Comparison of ENCODE assay signal across 24 mouse cellular contexts in the genomic region with DNA sequence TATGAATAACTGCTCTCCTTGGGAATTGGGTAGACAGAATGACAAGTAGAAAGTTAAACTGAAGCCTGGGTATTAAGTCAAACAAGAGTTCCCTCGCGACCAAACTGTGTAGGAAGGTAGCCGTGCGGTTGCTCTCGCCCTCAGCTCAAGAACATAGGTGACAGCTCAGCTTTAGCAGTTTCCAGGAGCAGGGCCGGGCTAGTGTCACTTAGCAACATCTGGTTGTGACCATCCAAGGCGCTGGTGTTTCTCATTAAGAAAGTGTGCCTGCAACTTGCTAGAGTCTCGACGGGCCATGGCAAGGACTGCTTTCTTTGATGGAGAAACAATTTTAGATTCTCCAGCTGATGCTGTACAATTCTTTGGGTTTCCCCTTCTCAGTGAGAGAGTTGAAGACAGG.
A peak's percentile ranks its signal among the peaks of the same experiment; 100 is the strongest.
DNase-seq lines count a peak whose midpoint lies in the region; ATAC-seq and TF ChIP-seq lines count a peak whose summit lies in the region.
"Had no signal": no experiment of that assay in that cellular context is flagged by ENCODE, and none has a peak within 500 bp of the region (broad histone marks: within the 10 kb centered on the region; RNA-seq: fewer than 3 reads in every experiment).

No protein-coding gene starts in this region.

- H3K4me2 ChIP-seq in forebrain, embryonic 14.5 days (ENCODE audit: low read length): no peak overlapping the region
- no peak overlapping the region for H3K4me2 ChIP-seq in forebrain, postnatal 0 days (ENCODE audit: low read depth)
- H3K4me2 ChIP-seq in heart, embryonic 16.5 days (ENCODE audit: low read depth, low read length): peak overlapping the region; percentile 32; the same call in 1 of the 2 replicates
- H3K4me2 ChIP-seq in limb, embryonic 11.5 days (ENCODE audit: low read depth, severe bottlenecking): peak overlapping the region; percentile 3; the same call in 1 of the 2 replicates
- H3K4me2 ChIP-seq: hindbrain, embryonic 15.5 days; liver, embryonic 12.5 days; midbrain, embryonic 12.5 days; neural tube, embryonic 12.5 days had no signal

- ATAC-seq in forebrain, embryonic 14.5 days: no peak
- ATAC-seq in forebrain, postnatal 0 days: no peak
- ATAC-seq in heart, embryonic 16.5 days (replicated peaks; ENCODE audit: extremely low read depth, insufficient read depth, low FRiP score): no peak
- ATAC-seq in limb, embryonic 11.5 days (ENCODE audit: insufficient number of reproducible peaks, low FRiP score, low TSS enrichment, low read depth): no peak
- ATAC-seq: forebrain, embryonic 16.5 days; liver, embryonic 12.5 days had no signal

- no peaks in the 10 kb centered on the region for H3K36me3 ChIP-seq in forebrain, embryonic 14.5 days (ENCODE audit: control insufficient read depth, insufficient read depth, low read length)
- no peaks in the 10 kb centered on the region for H3K36me3 ChIP-seq in forebrain, postnatal 0 days (ENCODE audit: insufficient read depth)
- no peaks in the 10 kb centered on the region for H3K36me3 ChIP-seq in heart, embryonic 16.5 days (ENCODE audit: control insufficient read depth, insufficient read depth)
- no peaks in the 10 kb centered on the region for H3K36me3 ChIP-seq in heart, adult 2 months (ENCODE audit: control insufficient read depth, insufficient read depth, low read length)
- H3K36me3 ChIP-seq in limb, embryonic 11.5 days (ENCODE audit: control insufficient read depth, insufficient read depth, low read length): no peaks in the 10 kb centered on the region
- H3K36me3 ChIP-seq: hindbrain, embryonic 15.5 days; liver, embryonic 12.5 days; midbrain, embryonic 12.5 days; neural tube, embryonic 12.5 days had no signal

- no peak for TF ChIP-seq EP300 in heart, adult 2 months (IDR thresholded peaks at IDR 0.05; ENCODE audit: insufficient read depth, low read depth, low read length)

- H3K4me1 ChIP-seq in forebrain, embryonic 14.5 days (ENCODE audit: control insufficient read depth, insufficient read depth, low read length): no peaks in the 10 kb centered on the region; the same call in 1 of the 2 replicates
- H3K4me1 ChIP-seq in forebrain, postnatal 0 days (ENCODE audit: insufficient read depth): no peaks in the 10 kb centered on the region
- no peaks in the 10 kb centered on the region for H3K4me1 ChIP-seq in heart, embryonic 16.5 days (ENCODE audit: control insufficient read depth, insufficient read depth, low read length)
- no peaks in the 10 kb centered on the region for H3K4me1 ChIP-seq in heart, adult 2 months (ENCODE audit: control insufficient read depth, insufficient read depth, low read length)
- H3K4me1 ChIP-seq in limb, embryonic 11.5 days (ENCODE audit: control insufficient read depth, insufficient read depth, low read length): peaks cover 8% of the 10 kb centered on the region
- H3K4me1 ChIP-seq: hindbrain, embryonic 15.5 days; liver, embryonic 12.5 days; neural tube, embryonic 12.5 days had no signal

- TF ChIP-seq CTCF in forebrain, postnatal 0 days (IDR thresholded peaks at IDR 0.05; ENCODE audit: low read depth): no peak
- no peak for TF ChIP-seq CTCF in heart, adult 2 months (IDR thresholded peaks at IDR 0.05)

- H3K27me3 ChIP-seq in forebrain, embryonic 14.5 days (replicated peaks; ENCODE audit: control insufficient read depth, insufficient read depth, low read length): no peaks in the 10 kb centered on the region
- no peaks in the 10 kb centered on the region for H3K27me3 ChIP-seq in forebrain, postnatal 0 days (ENCODE audit: insufficient read depth, low read length)
- no peaks in the 10 kb centered on the region for H3K27me3 ChIP-seq in heart, embryonic 16.5 days (ENCODE audit: control insufficient read depth, insufficient read depth, low read length)
- 0 out of 2 replicates have a peak, but pooled peaks cover 2% of the 10 kb centered on the region for H3K27me3 ChIP-seq in heart, adult 2 months (ENCODE audit: control insufficient read depth, insufficient read depth, low read length)
- H3K27me3 ChIP-seq in limb, embryonic 11.5 days (ENCODE audit: control insufficient read depth, insufficient read depth, low read length): no peaks in the 10 kb centered on the region
- H3K27me3 ChIP-seq: hindbrain, embryonic 15.5 days; liver, embryonic 12.5 days; midbrain, embryonic 12.5 days; neural tube, embryonic 12.5 days had no signal

- no peak overlapping the region for H3K4me3 ChIP-seq in forebrain, embryonic 14.5 days (ENCODE audit: low read depth, low read length)
- no peak overlapping the region for H3K4me3 ChIP-seq in forebrain, postnatal 0 days (ENCODE audit: low read depth, low read length)
- H3K4me3 ChIP-seq in heart, embryonic 16.5 days (ENCODE audit: low read length): no peak overlapping the region
- no peak overlapping the region for H3K4me3 ChIP-seq in heart, adult 2 months
- no peak overlapping the region for H3K4me3 ChIP-seq in limb, embryonic 11.5 days (ENCODE audit: low read depth, low read length)
- H3K4me3 ChIP-seq: hindbrain, embryonic 15.5 days; liver, embryonic 12.5 days; midbrain, embryonic 12.5 days; neural tube, embryonic 12.5 days had no signal

- 0 out of 2 replicates have a peak overlapping the region, but pooled peaks have one; percentile 13 for H3K9ac ChIP-seq in forebrain, embryonic 14.5 days (ENCODE audit: low read length)
- H3K9ac ChIP-seq in forebrain, postnatal 0 days: no peak overlapping the region
- 0 out of 2 replicates have a peak overlapping the region, but pooled peaks have one; percentile 20 for H3K9ac ChIP-seq in heart, embryonic 16.5 days (ENCODE audit: low read length)
- H3K9ac ChIP-seq in heart, adult 2 months (ENCODE audit: low read depth, low read length): no peak overlapping the region
- no peak overlapping the region for H3K9ac ChIP-seq in limb, embryonic 11.5 days (ENCODE audit: low read length)
- H3K9ac ChIP-seq: hindbrain, embryonic 15.5 days; liver, embryonic 12.5 days; midbrain, embryonic 12.5 days; neural tube, embryonic 12.5 days had no signal

- intact Hi-C loops in heart, adult 2 months (cut with DNase I): no loop called here
- intact Hi-C loops in left cerebral cortex, postnatal 36 days (cut with DNase I): no loop called here

- no peaks in the 10 kb centered on the region for H3K9me3 ChIP-seq in forebrain, embryonic 14.5 days (replicated peaks; ENCODE audit: control insufficient read depth, low read length)
- no peaks in the 10 kb centered on the region for H3K9me3 ChIP-seq in forebrain, postnatal 0 days (ENCODE audit: low read length)
- no peaks in the 10 kb centered on the region for H3K9me3 ChIP-seq in heart, embryonic 16.5 days (replicated peaks; ENCODE audit: control insufficient read depth, low read length)
- no peaks in the 10 kb centered on the region for H3K9me3 ChIP-seq in limb, embryonic 11.5 days (ENCODE audit: control insufficient read depth, low read length)
- H3K9me3 ChIP-seq: hindbrain, embryonic 15.5 days; liver, embryonic 12.5 days; midbrain, embryonic 12.5 days; neural tube, embryonic 12.5 days had no signal

- DNase-seq in forebrain, embryonic 14.5 days (ENCODE audit: low spot score): no peak
- no peak for DNase-seq in forebrain, postnatal 0 days
- no peak for DNase-seq in heart, adult 2 months
- DNase-seq in embryo, embryonic 9.5 days (ENCODE audit: extremely low spot score): peak; percentile 28
- DNase-seq in limb, embryonic 11.5 days (ENCODE audit: low spot score): peak; percentile 78
- no peak for DNase-seq in urinary bladder, postnatal 10 days (ENCODE audit: low spot score)
- DNase-seq in left cerebral cortex, postnatal 36 days (ENCODE audit: low spot score in 2 of 2): no peak
- DNase-seq: adrenal gland, postnatal 25 days; cerebellum, adult 9-11 months; gastrocnemius, postnatal 36 days; heart, postnatal 36 days; kidney, adult 2 months; layer of hippocampus, adult 9-11 months; left cerebral cortex, postnatal 4 days; lung, adult 2 months; lung, postnatal 14 days; retina, postnatal 1 day had no signal

- no peaks in the 10 kb centered on the region for H3K79me2 ChIP-seq in heart, adult 2 months (replicated peaks; ENCODE audit: control insufficient read depth, insufficient read depth, low read length)

- TF ChIP-seq POLR2A in heart, adult 2 months (IDR thresholded peaks at IDR 0.05; ENCODE audit: insufficient read depth, low read depth, low read length): no peak

- H3K27ac ChIP-seq in forebrain, embryonic 14.5 days (ENCODE audit: low read depth, low read length): no peak overlapping the region
- no peak overlapping the region for H3K27ac ChIP-seq in forebrain, postnatal 0 days (ENCODE audit: low read depth, low read length)
- H3K27ac ChIP-seq in heart, embryonic 16.5 days (ENCODE audit: low read length): no peak overlapping the region
- no peak overlapping the region for H3K27ac ChIP-seq in heart, adult 2 months
- H3K27ac ChIP-seq in limb, embryonic 11.5 days (replicated peaks; ENCODE audit: low read depth, low read length): 0 out of 2 replicates have a peak overlapping the region, but pooled peaks have one; percentile 8
- H3K27ac ChIP-seq: hindbrain, embryonic 15.5 days; kidney, postnatal 0 days; liver, embryonic 12.5 days; midbrain, embryonic 12.5 days; neural tube, embryonic 12.5 days had no signal

- 54% methylated on average over 9 of the region's 9 CpGs for whole genome bisulfite sequencing in forebrain, embryonic 14.5 days
- 59% methylated on average over 9 of the region's 9 CpGs for WGBS in forebrain, postnatal 0 days
- 44% methylated on average over 9 of the region's 9 CpGs for WGBS in heart, embryonic 16.5 days
- WGBS in heart, adult 2 months: 72% methylated on average over 9 of the region's 9 CpGs
- 7% methylated on average over 9 of the region's 9 CpGs for WGBS in limb, embryonic 11.5 days

Comparison
In these comparisons a context has a peak if more than half of its experiments do, and no peak if none do; other contexts are left out.
1. H3K9ac ChIP-seq: peak in forebrain, embryonic 14.5 days (single experiment) and heart, embryonic 16.5 days (single experiment); none in forebrain, postnatal 0 days (single experiment), heart, adult 2 months (single experiment) and limb, embryonic 11.5 days (single experiment).
2. DNase-seq: peak in embryo, embryonic 9.5 days (single experiment) and limb, embryonic 11.5 days (single experiment); none in forebrain, embryonic 14.5 days (single experiment), forebrain, postnatal 0 days (single experiment), heart, adult 2 months (0 of 2), urinary bladder, postnatal 10 days (single experiment) and left cerebral cortex, postnatal 36 days (0 of 2).
3. H3K4me2 ChIP-seq: peak in heart, embryonic 16.5 days (single experiment) and limb, embryonic 11.5 days (single experiment); none in forebrain, embryonic 14.5 days (single experiment) and forebrain, postnatal 0 days (single experiment).